ENCODE assay signal across 12 mouse cellular contexts in genomic region chr2:127532379-127532778, GRCm38 (mm10). TPM values are rescaled to one million over a fixed set of nuclear protein-coding genes. Genes with fewer than 3 reads are reported as not detected.
DNase-seq lines count a peak whose midpoint lies in the region; ATAC-seq and TF ChIP-seq lines count a peak whose summit lies in the region.
"Had no signal": no experiment of that assay in that cellular context is flagged by ENCODE, and none has a peak within 500 bp of the region (broad histone marks: within the 10 kb centered on the region; RNA-seq: fewer than 3 reads in every experiment).

No protein-coding gene starts in this region.

- no peak for TF ChIP-seq EP300 in MEL (IDR thresholded peaks at IDR 0.05; ENCODE audit: low read depth in 1 of 2, low read length in 2 of 2)

- TF ChIP-seq RAD21 in MEL (IDR thresholded peaks at IDR 0.05; ENCODE audit: low read depth, low read length): no peak

- H3K79me2 ChIP-seq in MEL (ENCODE audit: control insufficient read depth, insufficient read depth, low read length, poor library complexity): no peaks in the 10 kb centered on the region

- no peaks in the 10 kb centered on the region; the same call in none of the 2 replicates for H3K27me3 ChIP-seq in liver, embryonic 11.5 days (replicated peaks; ENCODE audit: control insufficient read depth, insufficient read depth, low read length)
- H3K27me3 ChIP-seq in MEL (ENCODE audit: control insufficient read depth in 1 of 2, insufficient read depth in 2 of 2, low read length in 2 of 2): no peaks in the 10 kb centered on the region
- no peaks in the 10 kb centered on the region for H3K27me3 ChIP-seq in embryonic facial prominence, embryonic 14.5 days (replicated peaks; ENCODE audit: control insufficient read depth, insufficient read depth, low read length)
- H3K27me3 ChIP-seq: kidney, embryonic 15.5 days had no signal

- intact Hi-C loops in gastrocnemius, postnatal 36 days (cut with DNase I): no loop called here

- DNase-seq in adrenal gland, postnatal 14 days: peak; percentile 68
- no peak for DNase-seq in adrenal gland, adult 18-20 months (ENCODE audit: low spot score in 2 of 2)
- DNase-seq in liver: peak; percentile 38
- no peak for DNase-seq in liver, embryonic 11.5 days (ENCODE audit: low spot score)
- peak; percentile 57 for DNase-seq in MEL (ENCODE audit: low read depth, low spot score)
- peak; percentile 60 for DNase-seq in embryonic facial prominence, embryonic 14.5 days (ENCODE audit: low spot score)
- no peak for DNase-seq in gastrocnemius, postnatal 36 days
- DNase-seq in layer of hippocampus, postnatal 10 days (ENCODE audit: low spot score in 2 of 2): no peak
- DNase-seq: B cell, adult 2 months had no signal

- H3K4me2 ChIP-seq in liver, embryonic 11.5 days: no peak overlapping the region
- H3K4me2 ChIP-seq in embryonic facial prominence, embryonic 14.5 days (ENCODE audit: low read depth, low read length): no peak overlapping the region
- H3K4me2 ChIP-seq: kidney, embryonic 15.5 days; liver, embryonic 15.5 days had no signal

- no peaks in the 10 kb centered on the region for H3K4me1 ChIP-seq in liver, embryonic 11.5 days (replicated peaks; ENCODE audit: control insufficient read depth, insufficient read depth, low read length)
- no peaks in the 10 kb centered on the region for H3K4me1 ChIP-seq in MEL (ENCODE audit: control insufficient read depth in 1 of 2, insufficient read depth in 2 of 2, low read length in 2 of 2)
- no peaks in the 10 kb centered on the region for H3K4me1 ChIP-seq in embryonic facial prominence, embryonic 14.5 days (ENCODE audit: control insufficient read depth, insufficient read depth, low read length)
- H3K4me1 ChIP-seq: kidney, embryonic 15.5 days; liver, embryonic 15.5 days had no signal

- no peaks in the 10 kb centered on the region for H3K36me3 ChIP-seq in liver, embryonic 11.5 days (ENCODE audit: control insufficient read depth, insufficient read depth, low read length)
- no peaks in the 10 kb centered on the region for H3K36me3 ChIP-seq in MEL (ENCODE audit: control insufficient read depth in 1 of 2, insufficient read depth in 2 of 2, low read length in 2 of 2)
- H3K36me3 ChIP-seq in embryonic facial prominence, embryonic 14.5 days (ENCODE audit: control insufficient read depth, insufficient read depth, low read length): no peaks in the 10 kb centered on the region
- H3K36me3 ChIP-seq: kidney, embryonic 15.5 days; liver, embryonic 15.5 days had no signal

- H3K4me3 ChIP-seq in liver, embryonic 11.5 days (ENCODE audit: low read depth, low read length): no peak overlapping the region
- H3K4me3 ChIP-seq in MEL (ENCODE audit: control insufficient read depth in 1 of 2, insufficient read depth in 1 of 2, low read depth in 2 of 2, low read length in 2 of 2): no peak overlapping the region
- H3K4me3 ChIP-seq in embryonic facial prominence, embryonic 14.5 days (ENCODE audit: low read depth, low read length): no peak overlapping the region
- H3K4me3 ChIP-seq: kidney, embryonic 15.5 days; liver, embryonic 15.5 days had no signal

- WGBS in liver, embryonic 11.5 days: 8% methylated on average over 9 of the region's 9 CpGs
- 5% methylated on average over 6 of the region's 9 CpGs for WGBS in embryonic facial prominence, embryonic 14.5 days

- H3K27ac ChIP-seq in liver, embryonic 11.5 days (ENCODE audit: low read depth, low read length): no peak overlapping the region
- no peak overlapping the region for H3K27ac ChIP-seq in MEL (ENCODE audit: control insufficient read depth, low read depth, low read length)
- H3K27ac ChIP-seq in embryonic facial prominence, embryonic 14.5 days (replicated peaks; ENCODE audit: low read depth, low read length): no peak overlapping the region
- H3K27ac ChIP-seq: kidney, embryonic 15.5 days; liver, embryonic 15.5 days had no signal

- no peak for ATAC-seq in liver, embryonic 11.5 days (replicated peaks; ENCODE audit: low FRiP score)
- ATAC-seq in embryonic facial prominence, embryonic 14.5 days (ENCODE audit: low read depth): no peak

- no peak overlapping the region for H3K9ac ChIP-seq in liver, embryonic 11.5 days (ENCODE audit: low read depth, low read length)
- H3K9ac ChIP-seq in MEL (ENCODE audit: control insufficient read depth, low read depth, low read length, poor library complexity, severe bottlenecking): no peak overlapping the region
- no peak overlapping the region for H3K9ac ChIP-seq in embryonic facial prominence, embryonic 14.5 days (ENCODE audit: low read depth, low read length)
- H3K9ac ChIP-seq: kidney, embryonic 15.5 days; liver, embryonic 15.5 days had no signal

- TF ChIP-seq POLR2A in MEL (IDR thresholded peaks at IDR 0.05; ENCODE audit: control insufficient read depth in 1 of 2, insufficient read depth in 1 of 2, low read depth in 1 of 2, low read length in 2 of 2, poor library complexity in 1 of 2): no peak

- H3K9me3 ChIP-seq in liver, embryonic 11.5 days (ENCODE audit: control insufficient read depth, low read length): no peaks in the 10 kb centered on the region
- H3K9me3 ChIP-seq in MEL (replicated peaks; ENCODE audit: insufficient read depth, low read length): no peaks in the 10 kb centered on the region
- H3K9me3 ChIP-seq in embryonic facial prominence, embryonic 14.5 days (ENCODE audit: control insufficient read depth, low read length): no peaks in the 10 kb centered on the region
- H3K9me3 ChIP-seq: kidney, embryonic 15.5 days; liver, embryonic 15.5 days had no signal

- TF ChIP-seq CTCF in MEL (IDR thresholded peaks at IDR 0.05 in 2 of 3, conservative IDR thresholded peaks at IDR 0.05 in 1 of 3; ENCODE audit: control insufficient read depth in 1 of 3, insufficient read depth in 1 of 3, low read depth in 2 of 3, low read length in 3 of 3, poor library complexity in 1 of 3, severe bottlenecking in 1 of 3): no peak

TF ChIP-seq in MEL, 35 proteins besides CTCF, POLR2A, EP300 and RAD21:
- TF ChIP-seq MYB (IDR thresholded peaks at IDR 0.05; ENCODE audit: low read depth, low read length) (no peak), POLR2AphosphoS2 (IDR thresholded peaks at IDR 0.05; ENCODE audit: low read length) (no peak), TCF12 (IDR thresholded peaks at IDR 0.05; ENCODE audit: low read depth, low read length) (no peak), JUND (IDR thresholded peaks at IDR 0.05; ENCODE audit: low read depth, low read length) (no peak), CHD1 (IDR thresholded peaks at IDR 0.05; ENCODE audit: low read depth, low read length) (no peak)

RNA-seq across cellular contexts. Expression of gene Prom2, which starts 8.9 kb away (rescaled TPM):
- total RNA-seq in adrenal gland, postnatal 14 days (2021): 0.19 and 0.26 TPM in 2 replicates
- total RNA-seq in adrenal gland, adult 18-20 months (2021): under 1 TPM; 0.46 to 0.70 TPM
- polyA plus RNA-seq in liver, embryonic 11.5 days (2014; fragmentation: Nextera tagmentation; extraction: Ambion mirVana): 0.23 and 0.25 TPM in 2 replicates
- not detected in 2 replicates for total RNA-seq in MEL (2012; rRNA removed)
- polyA plus RNA-seq in MEL (2012; ENCODE audit: insufficient read depth in 1 of 2, insufficient read length in 2 of 2, low read depth in 1 of 2, low replicate concordance in 2 of 2, missing spikeins in 1 of 2): not detected
- 3.3 and 4.1 TPM in 2 replicates for polyA plus RNA-seq in embryonic facial prominence, embryonic 14.5 days (2014; fragmentation: Nextera tagmentation; extraction: Ambion mirVana)
- not detected for total RNA-seq in gastrocnemius, postnatal 36 days (2021)
- under 1 TPM; 0.07 to 0.14 TPM for total RNA-seq in layer of hippocampus, postnatal 10 days (2021)
- total RNA-seq: neutrophil, adult 5-6 weeks had no signal
- polyA plus RNA-seq: liver, embryonic 15.5 days had no signal

RNA-seq across cellular contexts. Expression of gene Kcnip3, which starts 10.5 kb away (rescaled TPM):
- 5.1 and 5.3 TPM in 2 replicates for total RNA-seq in adrenal gland, postnatal 14 days (2021)
- 1 to 10 TPM; 5.3 to 6.0 TPM for total RNA-seq in adrenal gland, adult 18-20 months (2021)
- 1.3 and 1.4 TPM in 2 replicates for polyA plus RNA-seq in liver, embryonic 11.5 days (2014; fragmentation: Nextera tagmentation; extraction: Ambion mirVana)
- not detected in 2 replicates for total RNA-seq in MEL (2012; rRNA removed)
- polyA plus RNA-seq in MEL (2012; ENCODE audit: insufficient read depth in 1 of 2, insufficient read length in 2 of 2, low read depth in 1 of 2, low replicate concordance in 2 of 2, missing spikeins in 1 of 2): under 1 TPM in 1 of 2 experiments, not detected in 1; 0.22 TPM
- 5.6 and 6.1 TPM in 2 replicates for polyA plus RNA-seq in embryonic facial prominence, embryonic 14.5 days (2014; fragmentation: Nextera tagmentation; extraction: Ambion mirVana)
- under 1 TPM; 0.18 to 0.49 TPM for total RNA-seq in gastrocnemius, postnatal 36 days (2021)
- 10 to 100 TPM; 53.9 to 57.9 TPM for total RNA-seq in layer of hippocampus, postnatal 10 days (2021)
- total RNA-seq: neutrophil, adult 5-6 weeks had no signal

RNA-seq across cellular contexts. Expression of gene Zfp661, which starts 54.5 kb away (rescaled TPM):
- 2.8 and 4.1 TPM in 2 replicates for total RNA-seq in adrenal gland, postnatal 14 days (2021)
- 1 to 10 TPM; 2.6 to 3.5 TPM for total RNA-seq in adrenal gland, adult 18-20 months (2021)
- polyA plus RNA-seq in liver, embryonic 11.5 days (2014; fragmentation: Nextera tagmentation; extraction: Ambion mirVana): 3.2 and 4.0 TPM in 2 replicates
- total RNA-seq in MEL (2012; rRNA removed): 2.7 and 4.2 TPM in 2 replicates
- 1 to 10 TPM in 1 of 2 experiments, not detected in 1; 5.9 TPM for polyA plus RNA-seq in MEL (2012; ENCODE audit: insufficient read depth in 1 of 2, insufficient read length in 2 of 2, low read depth in 1 of 2, low replicate concordance in 2 of 2, missing spikeins in 1 of 2)
- polyA plus RNA-seq in embryonic facial prominence, embryonic 14.5 days (2014; fragmentation: Nextera tagmentation; extraction: Ambion mirVana): 4.0 and 5.1 TPM in 2 replicates
- 1 to 10 TPM; 2.1 TPM for total RNA-seq in gastrocnemius, postnatal 36 days (2021)
- 1 to 10 TPM; 8.4 to 9.7 TPM for total RNA-seq in layer of hippocampus, postnatal 10 days (2021)

RNA-seq across cellular contexts. Expression of gene Mrps5, which starts 54.6 kb away (rescaled TPM):
- total RNA-seq in adrenal gland, postnatal 14 days (2021): 131 and 139 TPM in 2 replicates
- total RNA-seq in adrenal gland, adult 18-20 months (2021): 100 to 1,000 TPM; 108 to 114 TPM
- polyA plus RNA-seq in liver, embryonic 11.5 days (2014; fragmentation: Nextera tagmentation; extraction: Ambion mirVana): 202 and 214 TPM in 2 replicates
- total RNA-seq in MEL (2012; rRNA removed): 124 and 133 TPM in 2 replicates
- 1,000 to 10,000 TPM in 1 of 2 experiments, 100 to 1,000 TPM in 1; 124 to 1,057 TPM for polyA plus RNA-seq in MEL (2012; ENCODE audit: insufficient read depth in 1 of 2, insufficient read length in 2 of 2, low read depth in 1 of 2, low replicate concordance in 2 of 2, missing spikeins in 1 of 2)
- 109 and 113 TPM in 2 replicates for polyA plus RNA-seq in embryonic facial prominence, embryonic 14.5 days (2014; fragmentation: Nextera tagmentation; extraction: Ambion mirVana)
- total RNA-seq in gastrocnemius, postnatal 36 days (2021): 10 to 100 TPM; 81.4 to 91.4 TPM
- 10 to 100 TPM; 69.9 to 91.1 TPM for total RNA-seq in layer of hippocampus, postnatal 10 days (2021)

Comparison
In these comparisons a context has a peak if more than half of its experiments do, and no peak if none do; other contexts are left out.
1. DNase-seq: peak in adrenal gland, postnatal 14 days (single experiment), liver (single experiment), MEL (single experiment) and embryonic facial prominence, embryonic 14.5 days (single experiment); none in adrenal gland, adult 18-20 months (0 of 2), liver, embryonic 11.5 days (single experiment), gastrocnemius, postnatal 36 days (0 of 2) and layer of hippocampus, postnatal 10 days (0 of 2).